Mouse (Mus musculus) ovary, postnatal 36 days (tissue): ENCODE measurements at regions not wholly inside any gene's neighbourhood (a gene's known extent, or its start where the extent isn't known, plus 50 kb on each side); places are given as distances from the start of the nearest gene placed in this dataset.
"Not testable (repeated sequence)": the region's sequence is repeated elsewhere in the genome, so short reads cannot be mapped to it uniquely, and the experiment has no call there.

ENCODE experiments used
- DNase-seq: peaks from one replicate; pipeline ENCODE4 v3.0.0; 2022; ENCODE audit warnings: low spot score, mixed read lengths

GRCm38 (mm10) chr12:113597163-113597562, 53.5 kb downstream of the Adam6a start:
- not testable (repeated sequence) for DNase-seq

GRCm38 (mm10) chr12:113610924-113611323, 67.2 kb downstream of the Adam6a start:
- peak; percentile 4 for DNase-seq

- DNase-seq = not testable (repeated sequence)
Measured at GRCm38 (mm10) chr12:113625221-113625620, 81.5 kb downstream of the Adam6a start.

- DNase-seq = not testable (repeated sequence)
Measured at GRCm38 (mm10) chr12:113630803-113631202, 87.1 kb downstream of the Adam6a start.
